Mouse (Mus musculus) monocyte, adult 2 months (primary cell): ENCODE measurements at regions not wholly inside any gene's neighbourhood (a gene's known extent, or its start where the extent isn't known, plus 50 kb on each side); places are given as distances from the start of the nearest gene placed in this dataset.

Experiments used
- DNase-seq, 2 experiments: peaks; one replicate each; pipeline ENCODE4 v3.0.0; 2022; ENCODE audit warnings: low spot score in 2 of 2, low read depth in 1 of 2

- DNase-seq, result no peak
These were observed 397.9 kb downstream of the Zfp536 start for GRCm38 (mm10) chr7:37375591-37375990.

GRCm38 (mm10) chr7:37376207-37376606 lies 397.2 kb downstream of the Zfp536 start:
- no peak for DNase-seq

GRCm38 (mm10) chr7:37377889-37378521 lies 395.4 kb downstream of the Zfp536 start:
- DNase-seq, result no peak

GRCm38 (mm10) chr7:37387871-37388270 lies 385.6 kb downstream of the Zfp536 start:
- DNase-seq, result no peak

GRCm38 (mm10) chr7:37388843-37389702 lies 384.4 kb downstream of the Zfp536 start:
- no peak for DNase-seq

- DNase-seq, result no peak
These were observed 383.7 kb downstream of the Zfp536 start for GRCm38 (mm10) chr7:37389703-37390087.

- DNase-seq, result no peak
These were observed 383.2 kb downstream of the Zfp536 start for GRCm38 (mm10) chr7:37390271-37390670.

- no peak for DNase-seq
These were observed 381.3 kb downstream of the Zfp536 start for GRCm38 (mm10) chr7:37392122-37392521.

- no peak for DNase-seq
These were observed 380.8 kb downstream of the Zfp536 start for GRCm38 (mm10) chr7:37392604-37393003.

- DNase-seq, result no peak
These were observed 380.4 kb downstream of the Zfp536 start for GRCm38 (mm10) chr7:37393071-37393470.

GRCm38 (mm10) chr7:37394965-37395426 lies 378.4 kb downstream of the Zfp536 start:
- no peak for DNase-seq

GRCm38 (mm10) chr7:37395881-37396513 lies 377.4 kb downstream of the Zfp536 start:
- DNase-seq, result no peak

- no peak for DNase-seq
These were observed 370.0 kb downstream of the Zfp536 start for GRCm38 (mm10) chr7:37403483-37403882.

- DNase-seq, result no peak
These were observed 360.1 kb downstream of the Zfp536 start for GRCm38 (mm10) chr7:37413350-37413749.

GRCm38 (mm10) chr7:37421704-37422103 lies 351.7 kb downstream of the Zfp536 start:
- DNase-seq, result no peak
